Mouse (Mus musculus) olfactory bulb, adult 2 months (tissue): ENCODE data around the gene Crybg2.

Experiments
- CTCF ChIP-seq: fragments of 200-500 bp; IDR thresholded peaks from 2 replicates; pipeline ENCODE4 v1.5.1; 2012; ENCODE audit warnings: low read depth, mild to moderate bottlenecking, low read length, moderate library complexity; ENCODE audit not compliant: insufficient read depth
- POLR2A ChIP-seq: fragments of 200-500 bp; IDR thresholded peaks from 2 replicates; pipeline ENCODE4 v1.6.1; 2012; ENCODE audit warnings: mild to moderate bottlenecking, low read depth, low read length, moderate library complexity; ENCODE audit not compliant: insufficient read depth

DNA sequence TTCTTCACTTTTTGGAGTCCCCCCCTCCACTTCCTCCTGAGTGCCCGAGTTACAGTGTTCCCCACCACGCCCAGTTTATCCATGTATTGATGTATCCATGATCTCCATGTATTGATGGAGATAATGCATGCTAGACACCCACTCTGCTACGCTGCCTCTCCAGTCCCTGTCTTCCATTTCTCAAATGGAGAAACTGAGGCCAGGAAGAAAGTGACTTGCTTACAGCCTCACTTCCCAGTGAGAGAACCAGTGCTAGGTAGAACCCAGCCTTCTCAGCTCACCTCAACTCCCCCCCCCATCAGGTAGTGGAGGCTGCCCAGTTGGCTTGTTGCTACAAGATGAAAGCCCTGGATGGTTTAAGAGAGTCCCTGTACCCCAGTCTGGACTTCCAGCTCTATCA, 7.1 kb upstream of the Crybg2 start, which contains the start of gene Zfp683:
- TF ChIP-seq CTCF (no peak), POLR2A (no peak)
